Mouse (Mus musculus) mouse embryonic stem cell (cell line): ENCODE results near the gene Tmem175.
"Not testable (repeated sequence)": the region's sequence is repeated elsewhere in the genome, so short reads cannot be mapped to it uniquely, and the experiment has no call there.

Source experiments
- in situ Hi-C, 2 experiments: fragments of 300-500 bp; cut with MboI; formaldehyde crosslinking; loops; 1 replicate in 1 of 2; 3 replicates in 1 of 2; pipeline ENCODE4 v1.14.3; 2019 to 2020; ENCODE audit warnings: low sequenced_read_pairs in 2 of 2, low pct_unique_long_range_greater_than_20kb in 1 of 2, mixed read lengths in 1 of 2; ENCODE audit not compliant: unreplicated experiment in 1 of 2

Tmem175 gene

DNA sequence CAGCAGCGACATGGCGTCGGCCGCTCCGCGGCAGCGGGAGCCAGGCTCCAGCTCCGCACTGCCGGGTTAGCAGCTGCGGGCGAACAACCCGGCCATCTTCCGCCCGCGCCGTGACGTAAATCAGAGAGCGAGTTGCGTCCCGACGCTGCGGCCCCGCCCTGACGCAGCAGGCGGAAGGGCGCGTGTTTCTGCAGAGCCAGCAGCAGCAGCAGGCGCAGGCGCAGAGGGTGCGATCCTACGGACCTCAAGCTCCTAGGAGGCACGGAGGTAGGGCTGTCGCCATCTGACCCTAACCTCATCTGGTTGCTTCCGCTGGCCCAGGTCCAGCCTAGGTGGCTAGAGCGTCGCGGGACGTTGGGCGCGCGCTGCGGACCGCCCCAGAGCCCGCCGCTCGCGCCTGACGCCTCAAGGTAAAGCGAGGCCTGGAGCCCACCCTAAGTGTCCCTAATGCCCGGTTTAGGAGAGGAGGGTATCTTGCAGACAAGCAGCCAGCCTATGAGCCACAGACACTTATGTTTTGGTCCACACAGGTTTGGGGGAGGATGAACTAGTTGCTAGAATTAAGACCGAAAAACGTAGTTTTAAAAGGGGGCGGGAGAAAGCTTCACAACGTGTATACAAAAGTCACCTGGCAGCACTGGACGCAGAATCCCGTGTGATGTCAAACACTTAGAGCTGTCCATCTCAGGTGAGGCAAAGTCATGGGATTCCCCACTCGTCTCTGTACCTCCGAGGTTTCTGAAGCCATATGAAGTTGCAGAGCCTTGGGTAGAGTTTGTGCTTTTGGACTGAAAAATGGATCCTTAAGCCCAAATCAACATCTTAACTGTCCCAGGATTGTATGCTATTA, at the start of gene Tmem175, which contains the start of gene Gak:
Tmem175 (plus strand) TSS at position 137 of the 850 bp plus-strand sequence.
Gak (minus strand) TSS at position 122 of the 850 bp plus-strand sequence.
- in situ Hi-C loops, result no loop called here

DNA sequence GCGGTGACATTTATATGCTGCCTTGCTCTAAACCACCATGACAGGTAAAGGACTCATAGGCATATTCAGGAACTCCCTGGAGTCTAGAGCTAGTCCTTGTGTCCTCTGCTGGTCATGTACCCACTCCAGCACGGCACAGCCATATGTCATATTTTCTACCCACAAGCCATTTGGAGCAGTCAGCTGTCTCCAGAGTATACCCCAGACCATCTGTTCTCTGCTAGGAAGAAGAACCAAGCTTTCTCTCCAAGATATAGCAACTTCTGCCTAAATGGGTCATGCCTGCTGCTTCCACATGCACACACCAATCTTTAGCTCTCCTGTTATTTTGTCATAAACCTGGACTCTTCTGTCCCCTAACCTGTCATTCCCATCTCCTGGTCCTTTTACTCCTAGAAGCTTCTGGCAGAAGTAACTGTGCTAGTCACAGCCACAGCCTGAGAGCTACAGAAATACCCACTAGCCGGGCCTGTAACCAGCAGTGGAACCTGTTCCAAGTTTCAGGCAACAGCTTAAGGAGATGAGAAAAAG, 48.1 kb upstream of the Tmem175 start:
- in situ Hi-C loops, result no loop called here

DNA sequence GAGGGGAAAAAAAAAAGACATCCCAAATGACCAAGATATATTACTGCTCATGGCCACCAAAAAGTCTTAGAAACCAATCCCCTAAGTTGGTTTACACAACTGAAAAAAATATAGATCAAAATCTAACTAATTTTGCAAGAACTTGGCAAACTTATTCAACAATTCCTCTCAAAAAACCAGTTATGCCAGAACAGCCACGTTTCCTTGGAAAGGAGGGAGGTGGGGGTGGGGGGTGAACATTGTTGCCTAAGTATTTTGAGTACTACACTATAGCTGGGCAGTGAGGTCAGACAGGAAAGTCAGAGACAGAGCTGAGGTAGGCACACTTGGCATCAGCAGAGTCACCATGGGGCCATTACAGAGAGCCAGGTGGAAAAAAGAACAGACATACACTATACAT, 29.6 kb upstream of the Tmem175 start:
- in situ Hi-C loops, result no loop called here

DNA sequence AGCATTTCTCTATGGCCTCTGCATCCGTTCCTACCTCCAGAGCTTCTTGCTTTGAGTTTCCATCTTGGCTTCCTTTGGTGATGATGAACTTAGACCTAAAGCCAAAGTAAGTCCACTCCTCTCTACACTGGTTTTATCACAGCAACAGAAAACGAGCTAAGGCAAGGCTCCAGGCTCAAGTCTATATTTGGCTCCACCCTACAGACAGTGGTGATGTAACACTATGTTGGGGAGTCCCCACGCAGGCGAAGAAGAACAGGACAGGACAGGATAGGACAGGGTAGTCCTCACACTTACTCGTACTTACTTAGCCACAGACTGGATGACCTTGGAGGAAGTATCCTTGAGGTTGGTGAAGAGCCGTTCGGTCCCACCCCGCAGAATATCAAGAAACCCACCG, 27.0 kb upstream of the Tmem175 start:
- in situ Hi-C loops, result no loop called here

DNA sequence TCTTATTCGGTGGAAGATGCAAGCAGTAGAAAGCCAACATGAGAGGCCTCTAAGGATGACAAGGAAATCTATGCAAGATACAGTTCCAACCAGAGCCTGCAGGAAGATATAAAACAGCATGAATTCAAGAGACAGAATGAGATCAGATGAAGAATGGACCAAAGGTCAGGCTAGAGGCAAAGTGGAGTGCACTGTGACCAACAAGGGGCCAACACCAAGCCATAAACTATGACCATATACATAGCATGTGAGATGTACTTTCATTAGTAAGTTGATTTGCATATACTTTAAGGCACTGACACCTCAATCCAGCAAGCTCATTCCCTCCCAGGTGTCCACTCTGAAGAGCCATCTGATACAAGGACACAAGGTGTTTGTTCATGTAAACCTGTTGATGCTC, 19.1 kb upstream of the Tmem175 start:
- in situ Hi-C loops, result no loop called here

DNA sequence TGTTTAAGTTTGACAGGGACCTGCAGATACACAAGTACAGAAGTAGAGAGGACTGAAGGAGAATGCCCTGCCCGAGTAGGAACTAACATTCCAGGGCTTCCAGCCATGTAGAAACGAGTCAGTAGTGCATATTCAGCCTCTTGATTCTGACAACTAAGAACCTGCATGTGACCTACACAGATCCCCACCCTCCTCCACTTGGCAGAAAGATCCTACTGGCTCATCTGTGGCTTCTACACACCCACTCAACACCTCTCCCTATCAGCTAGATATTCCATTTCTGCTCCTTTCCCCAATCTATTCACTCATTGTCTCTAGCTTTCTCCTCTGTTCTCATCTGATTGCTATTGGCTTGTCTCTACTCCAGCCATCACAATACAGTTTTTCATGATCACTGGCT, 7.7 kb upstream of the Tmem175 start:
- in situ Hi-C loops, result no loop called here

DNA sequence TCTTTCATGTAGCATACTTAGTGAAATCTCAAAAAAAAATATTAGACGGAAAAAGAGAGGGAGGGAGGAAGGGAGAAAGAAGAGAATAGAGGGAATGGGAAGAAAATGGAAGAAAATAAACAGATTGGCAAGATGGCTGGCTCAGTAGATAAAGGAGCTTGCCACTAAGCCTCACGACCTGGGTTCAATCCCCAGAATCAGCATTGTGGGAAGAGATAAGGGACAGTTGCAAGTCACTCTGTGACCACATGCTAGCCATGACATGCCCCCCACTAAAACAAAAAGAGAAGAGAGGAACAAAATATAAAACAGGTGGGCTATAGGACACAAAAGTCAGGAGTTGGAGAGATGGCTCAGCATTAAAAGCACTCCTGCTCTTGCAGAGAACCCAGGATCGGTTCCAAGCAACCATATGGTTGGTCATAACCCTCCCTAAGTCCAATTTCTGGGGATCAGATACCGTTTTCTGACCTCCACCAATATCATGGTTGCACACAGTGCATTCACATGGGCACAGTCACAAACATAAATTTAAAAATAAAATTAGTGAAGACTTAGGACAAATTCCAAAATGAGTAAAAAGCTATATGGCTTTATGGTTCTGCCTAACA, 3.4 kb upstream of the Tmem175 start:
- in situ Hi-C loops, result no loop called here

DNA sequence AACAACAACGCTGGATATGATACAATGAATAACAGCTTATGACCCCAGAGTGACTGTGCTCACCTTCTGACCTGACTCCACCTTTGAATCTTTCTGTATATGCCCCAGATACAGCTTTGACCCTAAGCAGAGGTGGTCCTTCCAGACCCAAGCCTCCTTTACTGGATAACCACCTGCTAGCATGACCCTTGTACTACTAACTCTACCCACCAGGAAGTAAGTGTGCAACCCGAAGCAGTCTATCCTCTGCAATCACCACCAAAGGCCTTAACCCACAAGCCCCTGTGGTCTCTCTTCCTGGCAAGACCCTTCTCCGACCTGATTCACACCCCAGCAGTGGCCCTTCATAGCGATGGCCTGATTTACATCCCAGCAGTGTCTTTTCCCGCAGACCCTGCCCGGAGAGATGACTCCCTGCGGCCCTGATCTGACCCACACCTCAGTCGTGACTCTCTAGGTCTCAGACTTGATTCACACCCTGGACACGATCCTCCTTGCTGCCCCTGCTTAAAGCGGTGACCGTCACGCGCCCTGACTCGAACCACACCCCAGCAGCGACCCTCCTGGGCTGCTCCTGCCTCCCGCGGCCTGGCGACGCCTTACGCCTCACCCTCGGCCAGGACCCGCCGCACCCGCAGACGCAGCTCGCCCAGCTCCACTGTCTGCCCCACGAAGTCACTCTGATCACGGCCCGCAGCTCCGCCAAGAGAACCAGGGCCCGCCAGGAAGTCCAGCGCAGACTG, 508 bp upstream of the Tmem175 start:
- in situ Hi-C loops, result no loop called here

DNA sequence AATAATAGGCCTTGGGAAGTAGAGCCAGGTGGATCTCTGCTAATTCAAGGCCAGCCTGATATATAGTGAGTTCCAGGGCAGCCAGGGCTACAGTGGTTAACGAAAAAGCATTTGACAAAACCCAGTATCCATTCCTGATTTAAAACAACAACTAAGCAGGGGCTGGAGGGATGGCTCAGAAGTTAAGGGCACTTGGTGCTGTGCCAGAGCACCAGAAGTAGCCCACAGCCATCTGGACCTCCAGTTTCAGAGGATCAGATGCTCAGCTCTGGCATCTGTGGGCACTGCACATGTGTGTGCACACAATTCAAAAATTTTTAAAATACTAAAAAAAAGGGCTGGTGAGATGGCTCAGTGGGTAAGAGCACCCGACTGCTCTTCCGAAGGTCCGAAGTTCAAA, 4.1 kb downstream of the Tmem175 start:
- in situ Hi-C loops, result no loop called here

DNA sequence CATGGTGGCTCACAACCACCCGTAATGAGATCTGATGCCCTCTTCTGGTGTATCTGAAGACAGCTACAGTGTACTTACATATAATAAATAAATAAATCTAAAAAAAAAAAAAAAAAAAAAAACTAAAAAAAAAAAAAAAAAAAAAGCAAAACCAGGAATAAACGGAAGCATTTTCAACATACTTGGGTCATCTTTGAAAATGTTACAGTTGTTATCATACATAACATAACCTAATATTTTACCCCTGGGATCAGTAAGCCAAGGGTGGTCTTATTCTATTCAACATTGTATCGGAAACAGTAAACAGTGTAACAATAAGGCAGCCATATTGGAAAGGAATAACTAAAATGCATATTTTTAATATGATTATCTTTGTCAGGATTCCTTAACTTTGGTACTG, 4.5 kb downstream of the Tmem175 start:
- in situ Hi-C loops, result not testable (repeated sequence)

DNA sequence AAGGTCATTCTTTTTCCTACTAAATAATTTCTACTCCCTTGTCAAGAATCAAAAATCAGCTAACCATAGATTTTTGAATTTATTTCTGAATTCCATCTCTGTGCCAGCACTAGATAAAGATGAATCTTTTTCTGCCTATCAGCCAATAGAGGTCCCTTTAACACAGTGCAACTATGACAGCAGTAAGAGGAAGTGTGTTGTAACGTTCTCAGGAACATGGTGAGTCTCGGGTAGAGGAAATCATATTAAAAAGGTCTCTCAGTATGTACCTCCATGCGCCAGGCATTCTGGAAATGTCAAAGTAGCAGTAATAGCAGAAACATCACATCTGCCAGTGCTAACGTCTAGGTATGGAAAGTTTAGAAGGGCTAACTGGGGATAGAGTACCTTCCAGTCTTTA, 6.6 kb downstream of the Tmem175 start:
- in situ Hi-C loops, result no loop called here

DNA sequence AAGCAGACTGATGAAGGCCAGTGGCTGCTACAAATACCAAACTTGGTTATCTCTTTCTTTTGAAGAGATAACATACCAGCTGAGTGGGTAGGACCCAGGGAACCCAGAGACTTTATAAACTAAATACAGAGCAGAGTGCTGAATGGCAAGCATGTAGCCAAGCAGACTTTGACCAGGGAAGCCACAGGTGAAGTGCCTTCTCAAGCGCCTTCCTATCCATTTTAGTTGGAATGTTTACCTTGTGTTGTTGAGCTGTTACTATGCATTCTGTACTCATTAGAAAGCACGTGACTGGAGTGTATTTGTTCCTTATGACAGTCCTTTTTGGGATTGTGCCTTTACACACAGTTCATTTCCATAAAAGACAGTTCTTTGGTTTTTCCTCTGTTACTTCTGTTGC, 14.1 kb downstream of the Tmem175 start:
- in situ Hi-C loops, result no loop called here

DNA sequence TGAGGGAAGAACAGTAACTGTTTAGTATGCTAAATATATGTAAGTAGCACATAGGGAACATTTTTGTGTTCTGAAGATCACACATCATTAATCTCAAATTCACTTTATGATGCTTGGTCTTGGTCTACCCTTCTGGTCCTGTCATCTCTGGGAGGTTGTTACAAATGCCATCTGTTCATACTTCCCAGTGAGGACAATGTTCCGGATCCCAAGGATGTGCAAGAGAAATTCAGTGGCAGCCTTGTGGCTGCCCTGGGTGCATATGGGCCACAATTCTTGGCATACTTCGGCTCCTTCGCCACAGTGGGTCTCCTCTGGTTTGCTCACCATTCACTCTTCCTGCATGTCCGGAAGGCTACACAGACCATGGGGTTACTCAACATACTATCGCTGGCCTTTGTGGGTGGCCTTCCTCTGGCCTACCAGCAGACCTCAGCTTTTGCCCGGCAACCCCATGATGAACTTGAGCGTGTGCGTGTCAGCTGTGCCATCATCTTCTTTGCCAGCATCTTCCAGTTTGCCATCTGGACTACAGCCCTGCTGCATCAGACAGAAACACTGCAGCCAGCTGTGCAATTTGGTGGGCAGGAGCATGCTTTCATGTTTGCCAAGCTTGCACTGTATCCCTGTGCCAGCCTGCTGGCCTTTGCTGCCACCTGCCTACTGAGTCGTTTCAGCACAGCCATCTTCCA, 16.2 kb downstream of the Tmem175 start:
- in situ Hi-C loops, result no loop called here

DNA sequence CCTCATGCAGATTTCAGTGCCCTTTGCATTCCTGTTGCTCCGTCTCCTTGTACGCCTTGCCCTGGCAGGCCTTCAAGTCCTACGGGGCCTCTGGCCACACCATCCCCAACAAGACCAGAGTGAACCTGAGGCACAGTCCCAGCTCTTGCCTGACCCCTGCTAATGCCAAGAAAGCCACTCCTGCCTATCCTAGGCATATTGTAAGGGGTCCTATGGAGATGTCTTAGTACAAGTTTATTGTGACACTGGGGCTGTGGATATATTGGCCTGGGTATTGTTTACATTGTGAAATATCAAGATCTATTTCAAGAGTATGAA, 16.7 kb downstream of the Tmem175 start:
- in situ Hi-C loops, result no loop called here

DNA sequence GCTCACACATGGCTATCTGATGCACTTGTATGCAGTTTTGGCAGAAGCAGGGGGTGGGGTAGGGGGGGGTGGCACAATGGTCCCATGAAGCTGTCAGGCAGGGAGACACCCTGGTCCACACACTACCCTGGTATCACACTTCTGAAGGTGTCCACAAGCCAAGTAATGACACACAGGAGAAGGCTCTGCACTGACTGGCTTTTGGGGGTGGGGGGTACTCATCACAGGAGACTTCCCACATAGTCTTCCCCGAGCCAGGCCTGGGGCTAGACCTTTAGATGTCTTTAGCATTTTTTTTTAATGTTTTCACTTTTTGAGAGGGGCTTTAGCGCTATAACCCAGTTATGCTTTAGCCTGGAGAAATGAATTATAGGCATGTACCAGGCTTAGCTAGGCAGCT, 17.7 kb downstream of the Tmem175 start:
- in situ Hi-C loops, result no loop called here

DNA sequence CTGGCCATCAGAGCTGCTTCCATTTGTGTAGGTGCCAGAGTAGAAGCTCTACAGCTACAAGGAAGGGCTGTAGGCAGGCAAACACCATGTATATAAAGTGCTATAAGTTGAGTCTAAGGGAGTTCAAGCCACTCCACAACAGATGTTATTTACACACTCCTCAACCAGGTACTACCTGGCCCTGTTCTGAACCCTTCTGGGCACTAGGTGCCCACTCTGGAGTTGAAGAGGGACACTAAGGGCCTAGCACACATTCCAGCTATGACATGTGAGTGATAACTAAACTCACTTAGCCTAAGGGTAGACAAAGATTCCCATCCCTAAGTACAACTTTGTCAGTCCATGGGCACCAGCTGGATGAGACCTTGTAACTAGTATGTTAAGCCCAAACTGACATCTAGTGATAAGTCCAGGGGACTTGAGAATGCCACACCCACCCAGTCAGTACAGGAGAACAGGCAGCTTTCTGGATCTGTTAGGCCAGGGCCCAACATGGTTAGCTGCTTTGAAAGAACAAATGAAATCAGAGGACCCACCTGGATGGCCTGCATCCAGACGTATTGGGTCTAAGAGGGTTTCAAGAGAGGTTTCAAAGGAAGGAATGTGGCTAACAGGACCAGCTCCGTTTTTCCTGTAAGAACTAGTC, 18.4 kb downstream of the Tmem175 start:
- in situ Hi-C loops, result no loop called here

DNA sequence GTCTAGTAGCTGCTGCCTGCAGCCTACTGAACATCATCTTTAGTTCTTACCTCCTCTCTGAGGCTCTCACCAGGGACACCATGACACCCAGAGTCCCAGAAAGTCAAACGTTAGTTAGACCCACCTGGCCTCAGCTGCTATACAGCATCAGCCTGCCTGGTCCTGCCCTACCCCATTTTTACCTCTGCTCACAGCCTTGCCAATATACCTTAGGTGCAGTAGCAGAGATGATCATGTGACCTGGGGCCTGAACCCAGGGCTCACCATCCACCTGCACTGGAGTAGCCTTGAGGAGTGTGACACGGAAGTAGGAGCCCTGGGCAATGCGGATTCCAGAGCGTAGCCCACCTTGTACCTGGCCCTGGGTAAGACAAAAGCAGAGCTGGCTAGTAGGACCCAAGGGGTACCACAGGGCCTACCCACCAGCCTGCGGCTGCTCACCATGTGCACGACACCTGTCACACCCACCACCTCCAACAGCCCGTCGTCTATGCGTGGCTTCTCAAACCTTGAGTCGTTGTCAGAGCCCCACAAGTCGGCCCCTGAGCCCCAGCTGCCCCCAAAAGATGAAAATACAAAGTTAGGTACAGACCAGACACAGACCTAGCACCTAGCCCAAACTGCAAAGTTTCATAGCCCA, 19.5 kb downstream of the Tmem175 start:
- in situ Hi-C loops, result no loop called here

DNA sequence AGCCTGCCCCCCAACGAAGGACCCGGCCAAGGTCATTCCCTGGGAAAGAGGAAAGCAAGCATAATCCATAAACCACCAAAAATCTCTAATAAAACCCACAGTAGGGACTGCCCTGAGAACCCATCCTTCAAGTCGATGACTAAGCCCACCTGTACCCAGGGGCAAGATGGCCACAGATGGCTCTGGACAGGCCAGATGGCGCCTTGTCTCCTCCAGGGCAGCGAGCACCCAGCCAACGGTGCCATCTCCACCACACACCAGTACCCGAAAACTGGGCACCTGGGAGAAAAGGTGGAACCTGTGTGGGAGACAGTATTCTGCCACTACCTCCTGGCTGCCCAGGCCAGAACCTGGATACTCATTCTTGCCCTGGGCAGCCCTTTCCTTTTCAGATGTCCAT, 20.8 kb downstream of the Tmem175 start:
- in situ Hi-C loops, result no loop called here
